Mouse (Mus musculus): Measurements from ENCODE around the gene 1700014D04Rik.
"Not testable (repeated sequence)": the region's sequence is repeated elsewhere in the genome, so short reads cannot be mapped to it uniquely, and the experiment has no call there.

Gene 1700014D04Rik

DNA sequence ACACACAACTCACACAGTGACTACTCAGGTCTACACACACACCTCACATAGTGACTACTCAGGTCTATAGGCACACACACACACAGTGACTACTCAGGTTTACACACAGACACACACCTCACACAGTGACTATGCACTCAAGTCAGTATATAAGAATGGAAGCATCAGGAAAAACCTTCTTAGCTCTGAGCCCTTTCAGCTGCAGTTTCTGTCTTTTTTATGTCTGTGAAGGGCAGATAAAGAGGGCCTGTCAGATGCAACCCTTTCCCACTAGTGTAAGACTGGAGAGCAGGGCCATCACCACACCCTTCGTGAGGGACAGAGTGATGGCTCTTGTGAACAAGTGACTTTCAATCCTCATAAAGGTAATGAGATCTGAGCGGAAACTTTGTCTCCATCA is 8.1 kb downstream of the 1700014D04Rik start:
- no peak for DNase-seq (ENCODE audit: low spot score in 2 of 2)

GRCm38 (mm10) chr13:59735190-59735589 is 11.4 kb downstream of the 1700014D04Rik start:
- DNase-seq (ENCODE audit: low spot score in 2 of 2) = no peak

- DNase-seq (ENCODE audit: low spot score in 2 of 2) = peak in 1 of 2 experiments; percentile 55
Measured at GRCm38 (mm10) chr13:59734347-59734746, 12.2 kb downstream of the 1700014D04Rik start.

GRCm38 (mm10) chr13:59733936-59734335 is 12.6 kb downstream of the 1700014D04Rik start:
- DNase-seq (ENCODE audit: low spot score in 2 of 2) = no peak

DNA sequence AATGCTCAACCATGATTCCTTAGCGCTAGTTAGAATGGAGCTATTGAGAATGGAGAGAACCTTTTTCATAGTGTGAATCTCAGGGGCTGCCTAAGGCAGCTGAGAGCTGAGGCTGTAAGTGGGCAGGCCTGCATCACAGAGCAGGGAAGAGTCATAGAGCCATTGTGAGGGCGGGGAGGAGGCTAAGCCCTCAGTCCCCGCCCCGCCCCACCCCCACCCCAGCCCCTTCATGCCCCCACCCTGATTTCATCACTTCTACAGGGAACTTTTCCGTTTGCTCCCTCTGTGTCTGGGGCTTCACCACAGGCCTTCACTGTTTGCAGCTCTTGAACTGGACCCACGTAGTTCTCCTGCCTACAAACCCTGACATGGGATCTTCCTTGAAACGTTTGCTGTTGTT is 14.9 kb downstream of the 1700014D04Rik start, which contains the start of gene Spata31d1d:
Spata31d1d (minus strand) TSS at position 101 of the 400 bp plus-strand sequence.
- DNase-seq (ENCODE audit: low spot score in 2 of 2) = no peak

DNA sequence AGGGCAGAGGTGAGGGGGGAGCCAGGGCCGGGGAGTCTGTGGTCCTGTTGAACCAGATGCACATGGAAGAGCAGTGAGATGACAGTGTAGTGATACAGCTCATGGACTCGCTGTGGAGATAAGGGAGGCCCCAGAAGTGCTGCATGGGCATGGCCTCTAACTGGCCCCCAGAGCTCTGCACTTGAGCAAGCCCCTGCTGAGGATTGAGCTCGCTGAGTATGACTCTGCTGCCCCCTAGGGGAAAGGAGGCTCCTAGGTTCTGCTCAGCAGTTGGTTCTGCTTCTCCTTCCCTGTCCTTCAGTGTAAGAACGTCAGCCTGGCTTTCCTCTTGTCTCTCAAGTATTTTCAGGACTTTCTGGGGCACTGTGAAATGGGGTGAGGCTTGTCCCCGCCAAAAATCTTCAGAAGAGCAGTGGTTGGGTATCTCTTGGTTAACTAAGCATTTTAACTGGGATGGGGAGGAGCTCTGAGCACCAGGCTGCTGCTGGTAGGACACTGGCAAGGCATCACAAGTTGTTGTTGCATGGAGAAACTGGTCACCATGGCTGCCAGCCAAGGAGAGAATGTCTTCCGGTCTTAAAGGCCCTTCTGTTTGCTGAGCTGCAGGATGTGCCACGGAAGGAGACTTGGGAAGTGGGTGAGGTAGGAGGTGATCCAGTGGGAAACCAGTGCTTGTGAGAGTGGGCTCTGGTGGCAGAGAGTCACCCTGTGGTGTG is 18.0 kb downstream of the 1700014D04Rik start:
- peak; percentile 72 to 87 for DNase-seq (ENCODE audit: low spot score in 2 of 2)

GRCm38 (mm10) chr13:59726139-59726867 is 20.2 kb downstream of the 1700014D04Rik start:
- no peak for DNase-seq (ENCODE audit: low spot score in 2 of 2)

DNA sequence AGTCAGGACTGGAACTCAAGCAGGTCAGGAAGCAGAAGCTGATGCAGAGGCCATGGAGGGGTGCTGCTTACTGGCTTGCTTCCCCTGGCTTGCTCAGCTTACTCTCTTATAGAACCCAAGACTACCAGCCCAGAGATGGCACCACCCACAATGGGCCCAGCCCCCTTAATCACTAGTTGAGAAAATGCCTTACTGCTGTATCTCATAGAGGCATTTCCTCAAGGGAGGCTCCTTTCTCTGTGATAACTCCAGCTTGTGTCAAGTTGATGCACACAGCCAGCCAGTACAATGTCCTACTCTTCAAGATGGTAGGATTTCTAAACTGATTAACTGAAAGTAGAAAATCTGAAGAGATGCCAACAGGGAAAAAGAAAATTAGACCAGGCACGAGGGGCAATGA is 24.5 kb downstream of the 1700014D04Rik start:
- DNase-seq (ENCODE audit: low spot score in 2 of 2) = not testable (repeated sequence)

DNA sequence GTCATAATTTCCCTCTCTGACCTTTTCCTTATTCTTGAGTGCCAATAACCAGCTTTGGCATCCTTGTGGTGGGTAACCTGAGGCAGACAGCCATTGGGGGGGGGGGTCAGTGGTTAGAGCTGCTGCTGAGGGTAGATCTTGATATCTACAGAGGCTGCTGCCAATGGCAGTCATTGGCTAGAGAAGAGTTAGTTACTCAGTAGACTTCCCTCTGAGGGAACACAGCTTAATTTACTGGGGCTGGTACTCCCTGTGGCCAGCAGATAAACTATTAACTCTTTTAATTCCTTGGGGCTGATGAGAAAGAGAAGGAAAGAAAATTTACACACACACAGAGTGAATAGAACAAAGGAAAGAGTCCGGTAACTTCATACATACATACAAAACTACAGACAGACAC is 27.1 kb downstream of the 1700014D04Rik start:
- DNase-seq (ENCODE audit: low spot score in 2 of 2) = no peak

DNA sequence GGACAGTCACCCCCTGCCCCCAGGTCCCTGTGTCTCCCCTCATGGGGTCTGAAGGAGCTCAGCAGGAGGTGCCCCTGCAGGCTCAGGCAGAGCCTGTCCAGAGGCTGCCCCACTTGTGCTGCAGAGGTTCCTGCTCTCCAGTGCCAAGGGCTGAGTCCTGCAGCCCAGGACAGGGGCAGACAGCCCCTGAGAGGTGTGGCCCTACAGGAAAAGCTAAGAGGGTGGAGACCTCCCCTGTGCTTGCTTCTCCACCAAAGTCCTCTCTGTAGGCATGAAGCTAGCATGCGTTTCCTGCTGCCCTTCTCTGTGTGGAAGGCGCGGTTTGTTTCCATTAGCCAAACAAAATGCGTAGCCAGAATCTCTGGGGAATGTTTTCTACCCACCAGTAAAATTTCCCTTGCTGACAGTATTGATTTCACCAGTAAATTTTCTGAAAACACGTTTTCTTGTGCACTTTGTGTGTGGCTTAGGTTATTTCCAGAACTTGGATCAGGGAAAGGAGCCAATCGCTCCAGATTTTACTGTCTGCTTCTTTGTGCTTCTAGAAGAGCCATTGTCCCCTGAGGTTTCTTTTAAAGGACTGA is 27.6 kb downstream of the 1700014D04Rik start:
- DNase-seq (ENCODE audit: low spot score in 2 of 2) = not testable (repeated sequence)

GRCm38 (mm10) chr13:59713710-59714109 is 32.8 kb downstream of the 1700014D04Rik start:
- no peak for DNase-seq (ENCODE audit: low spot score in 2 of 2)

GRCm38 (mm10) chr13:59711984-59712383 is 34.6 kb downstream of the 1700014D04Rik start, which contains the start of gene Spata31d1b:
Gene Spata31d1b, plus strand, starts transcription at chr13:59712284.
- not testable (repeated sequence) for DNase-seq (ENCODE audit: low spot score in 2 of 2)

DNA sequence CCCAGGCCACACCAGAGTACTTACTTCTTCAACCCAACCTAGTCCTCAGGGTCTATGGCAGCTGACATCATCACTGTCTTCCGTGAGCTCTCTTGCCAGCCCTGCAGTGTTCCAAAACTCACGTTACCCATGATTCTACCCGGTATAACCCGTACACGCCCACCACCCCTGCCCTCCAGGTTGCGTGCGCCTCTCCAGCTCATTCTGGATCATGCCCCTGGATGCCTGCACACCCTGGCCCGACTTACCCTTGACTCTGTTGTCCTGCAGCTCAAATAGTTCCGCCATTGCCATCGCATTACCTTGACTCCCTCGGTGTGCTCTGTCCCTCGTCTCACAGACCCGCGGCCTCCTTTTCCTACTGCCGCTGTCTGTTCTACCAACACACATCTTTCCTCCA is 36.3 kb downstream of the 1700014D04Rik start, which contains the start of gene Spata31d1a:
Spata31d1a (minus strand) TSS at position 101 of the 400 bp plus-strand sequence.
- DNase-seq (ENCODE audit: low spot score in 2 of 2) = no peak

GRCm38 (mm10) chr13:59704562-59704961 is 42.0 kb downstream of the 1700014D04Rik start:
- no peak for DNase-seq (ENCODE audit: low spot score in 2 of 2)

GRCm38 (mm10) chr13:59703514-59703913 is 43.0 kb downstream of the 1700014D04Rik start:
- no peak for DNase-seq (ENCODE audit: low spot score in 2 of 2)

DNA sequence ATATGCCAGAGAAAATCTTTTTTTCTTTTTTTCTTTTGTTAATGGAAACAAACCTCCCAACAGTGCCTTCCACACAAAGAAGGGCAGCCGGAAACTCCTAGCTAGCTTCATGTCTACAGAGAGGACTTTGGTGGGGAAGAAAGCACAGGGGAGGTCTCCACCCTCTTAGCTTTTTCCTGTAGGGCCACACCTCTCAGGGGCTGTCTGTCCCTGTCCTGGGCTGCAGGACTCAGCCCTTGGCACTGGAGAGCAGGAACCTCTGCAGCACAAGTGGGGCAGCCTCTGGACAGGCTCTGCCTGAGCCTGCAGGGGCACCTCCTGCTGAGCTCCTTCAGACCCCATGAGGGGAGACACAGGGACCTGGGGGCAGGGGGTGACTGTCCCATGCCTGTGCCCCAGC is 46.4 kb downstream of the 1700014D04Rik start:
- DNase-seq (ENCODE audit: low spot score in 2 of 2) = not testable (repeated sequence)

DNA sequence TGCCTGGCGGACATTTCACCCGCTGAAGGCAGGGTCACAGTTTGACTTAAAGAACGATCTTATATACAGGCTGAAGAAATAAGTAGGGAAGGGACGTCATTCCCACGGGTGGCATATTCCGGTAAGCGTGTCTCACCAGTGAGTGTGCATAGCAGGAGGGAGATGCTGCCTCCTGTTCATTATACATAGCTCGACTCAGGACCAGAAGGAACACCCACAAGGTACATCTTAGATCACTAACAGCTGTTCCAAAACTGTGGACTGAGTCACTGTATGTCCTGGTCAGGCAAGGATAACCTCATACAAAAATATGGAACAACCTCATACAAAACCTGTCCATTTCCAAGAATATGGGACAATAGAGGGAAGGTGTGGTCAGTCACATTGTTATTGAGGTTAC is 47.4 kb downstream of the 1700014D04Rik start:
- DNase-seq (ENCODE audit: low spot score in 2 of 2) = no peak

- DNase-seq (ENCODE audit: low spot score in 2 of 2) = no peak
Measured at GRCm38 (mm10) chr13:59695781-59696180, 50.8 kb downstream of the 1700014D04Rik start.

DNA sequence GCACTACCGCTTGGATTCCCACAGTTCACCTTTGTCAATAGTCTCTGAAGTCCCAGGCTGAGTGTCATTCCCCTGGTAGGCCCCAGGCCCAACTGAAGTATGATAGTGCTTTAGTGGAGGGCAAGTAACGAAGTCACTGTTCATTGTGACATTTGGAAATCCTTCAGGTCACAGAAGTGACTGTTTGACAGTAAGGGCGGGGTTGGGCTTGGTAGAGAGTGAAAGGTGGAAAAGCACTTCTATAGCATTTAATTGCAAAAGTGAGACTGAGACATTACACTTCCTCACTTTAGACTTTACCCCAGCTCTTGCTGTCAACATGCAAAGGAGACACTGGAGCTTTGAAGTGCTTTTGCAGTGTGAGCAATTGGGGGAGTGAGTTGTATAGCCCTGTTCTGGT is 52.5 kb downstream of the 1700014D04Rik start, which contains the start of gene 4921517D22Rik:
4921517D22Rik (minus strand) TSS at position 101 of the 400 bp plus-strand sequence.
- no peak for DNase-seq (ENCODE audit: low spot score in 2 of 2)

GRCm38 (mm10) chr13:59691478-59691877 is 55.1 kb downstream of the 1700014D04Rik start:
- no peak for DNase-seq (ENCODE audit: low spot score in 2 of 2)

Data from spleen, postnatal 10 days (tissue).